Mouse (Mus musculus) hindbrain, embryonic 11.5 days (tissue): ENCODE measurements around the gene Wdr17. TPM values are rescaled to one million over a fixed set of nuclear protein-coding genes. Genes with fewer than 3 reads are reported as not detected.

Source experiments
- ATAC-seq: fragments of 200-750 bp; cut with Nextera tagmentation; 2 replicates; pipeline ENCODE4 v1.8.0; 2017; ENCODE audit warnings: mild to moderate bottlenecking, moderate TSS enrichment, moderate library complexity; ENCODE audit not compliant: low FRiP score
- DNase-seq: peaks from one replicate; pipeline ENCODE4 v3.0.0-alpha.2; 2015; ENCODE audit warnings: low spot score
- H3K27ac ChIP-seq: fragments of 300-500 bp; sonication (generic); 2 replicates; pipeline ENCODE4 v1.5.1; 2014; ENCODE audit warnings: mild to moderate bottlenecking, low read depth, low read length
- H3K27me3 ChIP-seq: fragments of 300-500 bp; sonication (generic); 2 replicates; pipeline ENCODE4 v1.6.1; 2014; ENCODE audit warnings: mild to moderate bottlenecking, low read length, moderate library complexity, mixed read lengths; ENCODE audit not compliant: control insufficient read depth, insufficient read depth
- H3K36me3 ChIP-seq: fragments of 300-500 bp; sonication (generic); 2 replicates; pipeline ENCODE4 v1.6.1; 2014; ENCODE audit warnings: mild to moderate bottlenecking, low read length, moderate library complexity, mixed read lengths; ENCODE audit not compliant: control insufficient read depth, insufficient read depth
- H3K4me1 ChIP-seq: fragments of 300-500 bp; sonication (generic); replicated peaks from 2 replicates; pipeline ENCODE4 v1.6.1; 2014; ENCODE audit warnings: low read length, mixed read lengths; ENCODE audit not compliant: control insufficient read depth, insufficient read depth
- H3K4me2 ChIP-seq: fragments of 300-500 bp; sonication (generic); replicated peaks from 2 replicates; pipeline ENCODE4 v1.6.1; 2014; ENCODE audit warnings: mild to moderate bottlenecking, low read depth, low read length
- H3K4me3 ChIP-seq: fragments of 300-500 bp; sonication (generic); 2 replicates; pipeline ENCODE4 v1.5.1; 2014; ENCODE audit warnings: low read depth, low read length
- H3K9ac ChIP-seq: fragments of 300-500 bp; sonication (generic); 2 replicates; pipeline ENCODE4 v1.6.1; 2014; ENCODE audit warnings: low read depth, low read length
- H3K9me3 ChIP-seq: fragments of 300-500 bp; sonication (generic); 2 replicates; pipeline ENCODE4 v1.6.1; 2016; ENCODE audit warnings: low read length; ENCODE audit not compliant: control insufficient read depth
- WGBS: fragments of 180-500 bp; shearing (Covaris S2); extraction: QIAGEN DNeasy Blood & Tissue Kit; methylation state at CpG from one replicate; pipeline ENCODE4 v1.1.7; 2014; 5-methylcytosine and 5-hydroxymethylcytosine counted together
- polyA plus RNA-seq: library from polyadenylated mRNA; unstranded; fragments of >200 nt; fragmentation: Nextera tagmentation; extraction: Ambion mirVana; gene quantifications from 2 replicates; pipeline ENCODE4 v1.2.1, GENCODE M21; 2014

The Wdr17 gene
- polyA plus RNA-seq, 1 experiment from 2014 or later, result 2.4 TPM

GRCm38 (mm10) chr8:54597386-54597785 lies 289.6 kb downstream of the Wdr17 start:
- Histone ChIP-seq H3K9me3 (no peaks in the 10 kb centered on the region), H3K4me3 (no peak overlapping the region), H3K9ac (no peak overlapping the region), H3K4me2 (no peak overlapping the region), H3K4me1 (no peaks in the 10 kb centered on the region), H3K36me3 (no peaks in the 10 kb centered on the region), H3K27ac (no peak overlapping the region), H3K27me3 (no peaks in the 10 kb centered on the region)
- WGBS, result 97% methylated on average over 2 of the region's 2 CpGs
- ATAC-seq (no peak), DNase-seq (no peak)

- H3K27me3 ChIP-seq, result no peaks in the 10 kb centered on the region
- no peak overlapping the region for H3K4me3 ChIP-seq
- WGBS, result 92% methylated on average over 2 of the region's 2 CpGs
- H3K9me3 ChIP-seq, result no peaks in the 10 kb centered on the region
- no peak overlapping the region for H3K9ac ChIP-seq
- DNase-seq, result no peak
- no peaks in the 10 kb centered on the region for H3K4me1 ChIP-seq
- H3K4me2 ChIP-seq, result no peak overlapping the region
- no peaks in the 10 kb centered on the region for H3K36me3 ChIP-seq
- no peak overlapping the region for H3K27ac ChIP-seq
- no peak for ATAC-seq
Measured at GRCm38 (mm10) chr8:54596940-54597339, 290.0 kb downstream of the Wdr17 start.

GRCm38 (mm10) chr8:54596051-54596450 lies 290.9 kb downstream of the Wdr17 start:
- Histone ChIP-seq H3K9me3 (no peaks in the 10 kb centered on the region), H3K27ac (no peak overlapping the region), H3K4me3 (no peak overlapping the region), H3K4me2 (no peak overlapping the region), H3K27me3 (no peaks in the 10 kb centered on the region), H3K36me3 (no peaks in the 10 kb centered on the region), H3K4me1 (no peaks in the 10 kb centered on the region), H3K9ac (no peak overlapping the region)
- ATAC-seq, result no peak
- WGBS, result 59% methylated on average over 2 of the region's 2 CpGs
- no peak for DNase-seq

- H3K9me3 ChIP-seq, result no peaks in the 10 kb centered on the region
- no peaks in the 10 kb centered on the region for H3K27me3 ChIP-seq
- ATAC-seq (no peak), DNase-seq (no peak)
- H3K4me1 ChIP-seq, result no peaks in the 10 kb centered on the region
- no peak overlapping the region for H3K4me3 ChIP-seq
- no peak overlapping the region for H3K9ac ChIP-seq
- H3K27ac ChIP-seq, result no peak overlapping the region
- no peaks in the 10 kb centered on the region for H3K36me3 ChIP-seq
- 91% methylated on average over 5 of the region's 5 CpGs for WGBS
- H3K4me2 ChIP-seq, result no peak overlapping the region
Measured at GRCm38 (mm10) chr8:54594634-54595033, 292.4 kb downstream of the Wdr17 start.

GRCm38 (mm10) chr8:54582886-54583285 lies 304.1 kb downstream of the Wdr17 start:
- Histone ChIP-seq H3K27me3 (no peaks in the 10 kb centered on the region), H3K4me2 (no peak overlapping the region), H3K36me3 (no peaks in the 10 kb centered on the region), H3K9me3 (no peaks in the 10 kb centered on the region), H3K4me3 (no peak overlapping the region), H3K9ac (no peak overlapping the region), H3K27ac (no peak overlapping the region), H3K4me1 (no peaks in the 10 kb centered on the region)
- 71% methylated on average over 1 of the region's 1 CpGs for WGBS
- DNase-seq (no peak), ATAC-seq (no peak)

GRCm38 (mm10) chr8:54581436-54581835 lies 305.5 kb downstream of the Wdr17 start:
- no peaks in the 10 kb centered on the region for H3K4me1 ChIP-seq
- WGBS, result 88% methylated on average over 3 of the region's 3 CpGs
- H3K4me3 ChIP-seq, result no peak overlapping the region
- H3K27ac ChIP-seq, result no peak overlapping the region
- H3K9ac ChIP-seq, result no peak overlapping the region
- no peaks in the 10 kb centered on the region for H3K36me3 ChIP-seq
- no peaks in the 10 kb centered on the region for H3K9me3 ChIP-seq
- ATAC-seq, result no peak
- no peaks in the 10 kb centered on the region for H3K27me3 ChIP-seq
- no peak overlapping the region for H3K4me2 ChIP-seq
- DNase-seq, result no peak

Other genes starting within 250 kb of the Wdr17 start
- gene Gpm6a, start 67.7 kb upstream of the Wdr17 start, polyA plus RNA-seq, result 99.4 and 103 TPM in 2 replicates